Mouse (Mus musculus) urinary bladder, adult 18-20 months (tissue): ENCODE measurements around the gene Nprl3.
"Not testable (repeated sequence)": the region's sequence is repeated elsewhere in the genome, so short reads cannot be mapped to it uniquely, and the experiment has no call there.

ENCODE experiments used
- DNase-seq, 2 experiments: peaks; one replicate each; pipeline ENCODE4 v3.0.0; 2022; ENCODE audit warnings: low spot score in 2 of 2, mixed read lengths in 2 of 2

Gene Nprl3

GRCm38 (mm10) chr11:32225222-32226104 lies 42.0 kb downstream of the Nprl3 start:
- DNase-seq = no peak

GRCm38 (mm10) chr11:32224468-32225139 lies 42.9 kb downstream of the Nprl3 start:
- peak; percentile 61 to 87 for DNase-seq

GRCm38 (mm10) chr11:32223297-32223967 lies 44.1 kb downstream of the Nprl3 start:
- no peak for DNase-seq

- no peak for DNase-seq
Measured at GRCm38 (mm10) chr11:32222570-32223194, 44.8 kb downstream of the Nprl3 start.

GRCm38 (mm10) chr11:32221951-32222409 lies 45.5 kb downstream of the Nprl3 start, which contains the start of gene Rhbdf1:
Rhbdf1 (minus strand) TSS chr11:32222300.
- peak; percentile 56 to 63 for DNase-seq

GRCm38 (mm10) chr11:32221225-32221950 lies 46.1 kb downstream of the Nprl3 start:
- peak; percentile 65 to 69 for DNase-seq

- peak in 1 of 2 experiments; percentile 71 for DNase-seq
Measured at GRCm38 (mm10) chr11:32220607-32221224, 46.8 kb downstream of the Nprl3 start.

- no peak for DNase-seq
Measured at GRCm38 (mm10) chr11:32219287-32219686, 48.2 kb downstream of the Nprl3 start.

GRCm38 (mm10) chr11:32218501-32219050 lies 48.9 kb downstream of the Nprl3 start:
- DNase-seq = no peak

GRCm38 (mm10) chr11:32216851-32217250 lies 50.7 kb downstream of the Nprl3 start:
- peak in 1 of 2 experiments; percentile 42 for DNase-seq

GRCm38 (mm10) chr11:32215372-32216162 lies 51.9 kb downstream of the Nprl3 start:
- DNase-seq = no peak

- no peak for DNase-seq
Measured at GRCm38 (mm10) chr11:32210623-32211022, 56.9 kb downstream of the Nprl3 start.

- peak; percentile 87 to 95 for DNase-seq
Measured at GRCm38 (mm10) chr11:32205058-32205873, 62.2 kb downstream of the Nprl3 start, which contains the start of gene Snrnp25. Snrnp25 (plus strand) TSS chr11:32205415.

GRCm38 (mm10) chr11:32201922-32202685 lies 65.4 kb downstream of the Nprl3 start:
- no peak for DNase-seq

- not testable (repeated sequence) for DNase-seq
Measured at GRCm38 (mm10) chr11:32200992-32201391, 66.5 kb downstream of the Nprl3 start.

- no peak for DNase-seq
Measured at GRCm38 (mm10) chr11:32200075-32200601, 67.4 kb downstream of the Nprl3 start, which contains the start of gene Il9r. Il9r (minus strand) TSS chr11:32200279.

GRCm38 (mm10) chr11:32199230-32199629 lies 68.3 kb downstream of the Nprl3 start:
- DNase-seq = no peak
